Mouse (Mus musculus): ENCODE data around the gene Golm1. TPM values are rescaled to one million over a fixed set of nuclear protein-coding genes. Genes with fewer than 3 reads are reported as not detected.

Gene Golm1
- polyA plus RNA-seq, 1 experiment from 2014 or later, result 38.0 TPM

DNA sequence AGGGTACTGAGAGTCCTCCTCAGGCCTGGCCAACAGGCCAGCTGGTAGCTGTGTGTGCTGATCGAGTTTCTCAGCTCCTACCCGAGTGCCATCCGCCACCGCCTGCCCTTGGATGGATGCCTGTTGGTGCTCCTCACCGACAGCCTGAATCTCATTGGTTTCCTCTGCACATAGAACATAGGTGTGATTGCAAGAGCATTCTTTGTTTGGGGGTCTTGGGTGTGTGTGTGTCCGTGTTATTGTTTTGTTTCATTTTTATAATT lies 35.5 kb downstream of the Golm1 start:
- Histone ChIP-seq H3K4me1 (no peaks in the 10 kb centered on the region), H3K36me3 (peaks cover 22% of the 10 kb centered on the region), H3K4me2 (no peak overlapping the region), H3K9ac (no peak overlapping the region), H3K9me3 (no peaks in the 10 kb centered on the region), H3K27ac (no peak overlapping the region), H3K4me3 (no peak overlapping the region), H3K27me3 (no peaks in the 10 kb centered on the region)
- WGBS, result 82% methylated on average over 6 of the region's 6 CpGs
- no peak for ATAC-seq (ENCODE audit: borderline replicate concordance, extremely low read depth, low FRiP score, low TSS enrichment)

DNA sequence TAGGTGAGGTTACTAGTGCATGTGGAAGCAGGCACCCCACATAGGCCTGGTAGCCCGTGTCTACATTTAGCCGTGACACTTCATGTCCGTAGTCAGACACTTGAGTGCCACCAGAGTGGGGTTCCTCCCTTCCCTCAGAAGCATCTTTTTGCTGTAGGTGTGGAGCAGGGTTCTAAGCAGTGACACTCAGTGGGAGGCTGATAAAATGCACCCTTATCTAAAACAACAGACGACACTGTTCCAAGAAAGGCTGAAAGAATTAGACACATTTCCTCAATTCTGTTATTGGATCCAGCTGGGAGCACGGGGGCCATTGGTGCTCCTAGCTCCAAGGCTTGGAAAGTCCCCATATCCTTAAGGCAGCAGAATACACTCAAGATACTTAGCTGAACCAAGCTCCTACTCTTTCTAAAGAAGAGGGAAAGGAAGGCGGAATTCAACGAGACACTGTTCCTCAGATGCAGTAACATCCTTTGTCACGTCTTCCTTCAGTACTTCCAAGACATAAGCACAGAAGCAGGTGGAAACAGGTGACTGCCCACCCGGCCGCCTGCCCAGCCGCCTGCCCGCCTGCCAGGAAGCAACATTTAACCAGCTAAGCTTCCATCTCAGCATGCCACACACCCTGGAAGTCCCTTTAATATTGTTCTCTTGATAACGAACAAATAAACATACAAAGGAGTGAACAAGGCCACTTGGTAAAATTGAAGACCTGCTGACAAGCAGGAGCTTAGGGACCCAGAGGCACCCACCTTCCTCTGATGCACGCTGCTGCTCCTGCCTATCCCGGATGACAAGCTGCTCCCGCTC lies 36.0 kb downstream of the Golm1 start:
- Histone ChIP-seq H3K9me3 (no peaks in the 10 kb centered on the region), H3K4me1 (no peaks in the 10 kb centered on the region), H3K4me3 (no peak overlapping the region), H3K27me3 (no peaks in the 10 kb centered on the region), H3K36me3 (peaks cover 25% of the 10 kb centered on the region), H3K9ac (no peak overlapping the region), H3K4me2 (no peak overlapping the region), H3K27ac (no peak overlapping the region)
- no peak for ATAC-seq (ENCODE audit: borderline replicate concordance, extremely low read depth, low FRiP score, low TSS enrichment)
- whole genome bisulfite sequencing, result 77% methylated on average over 16 of the region's 16 CpGs

DNA sequence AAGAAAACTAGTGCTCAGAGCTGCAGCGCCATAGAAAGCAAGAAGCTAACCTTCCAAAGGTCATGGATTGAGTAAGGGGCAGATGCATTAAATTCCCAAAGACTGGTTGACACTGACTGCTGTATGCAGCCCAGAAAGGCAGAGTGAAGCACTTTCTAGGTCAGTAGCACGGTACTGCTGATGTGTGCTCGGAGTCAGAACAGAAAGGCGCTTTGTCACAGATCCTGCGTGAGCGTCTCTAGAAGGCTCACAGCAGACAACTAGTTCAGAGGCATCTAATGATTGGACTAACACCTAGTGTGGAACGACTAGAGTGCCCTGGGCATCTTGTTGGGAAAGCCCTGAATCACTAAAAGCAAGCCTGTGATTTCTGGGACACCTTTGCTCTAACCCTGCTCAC lies 37.8 kb downstream of the Golm1 start:
- Histone ChIP-seq H3K4me3 (no peak overlapping the region), H3K36me3 (peaks cover 42% of the 10 kb centered on the region), H3K9me3 (no peaks in the 10 kb centered on the region), H3K4me2 (no peak overlapping the region), H3K27ac (no peak overlapping the region), H3K4me1 (no peaks in the 10 kb centered on the region), H3K9ac (no peak overlapping the region), H3K27me3 (no peaks in the 10 kb centered on the region)
- 92% methylated on average over 7 of the region's 7 CpGs for WGBS
- no peak for ATAC-seq (ENCODE audit: borderline replicate concordance, extremely low read depth, low FRiP score, low TSS enrichment)

DNA sequence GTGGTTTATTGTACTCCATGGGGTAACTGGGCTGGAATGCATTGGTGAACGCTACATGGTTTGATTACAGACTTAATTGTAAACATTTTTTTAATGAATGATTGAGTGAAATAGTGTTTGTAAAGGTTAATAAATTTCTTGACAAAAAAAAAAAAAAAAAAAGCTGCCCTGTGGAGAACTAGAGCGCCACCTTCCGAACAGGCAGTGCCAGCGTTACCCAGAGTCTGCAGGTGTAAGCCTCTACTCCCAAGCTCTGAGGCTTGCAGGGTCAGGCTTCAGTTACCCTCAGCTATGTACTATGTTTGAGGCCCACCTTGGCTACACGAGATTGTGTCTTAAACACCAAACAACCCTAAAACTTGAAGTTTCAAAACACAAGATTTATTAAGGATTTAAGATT lies 41.0 kb downstream of the Golm1 start:
- no peak overlapping the region for H3K4me3 ChIP-seq
- H3K4me2 ChIP-seq, result no peak overlapping the region
- H3K9ac ChIP-seq, result no peak overlapping the region
- H3K4me1 ChIP-seq, result no peaks in the 10 kb centered on the region
- H3K9me3 ChIP-seq, result no peaks in the 10 kb centered on the region
- no peak for ATAC-seq (ENCODE audit: borderline replicate concordance, extremely low read depth, low FRiP score, low TSS enrichment)
- no peaks in the 10 kb centered on the region for H3K27me3 ChIP-seq
- 66% methylated on average over 5 of the region's 5 CpGs for WGBS
- no peak overlapping the region for H3K27ac ChIP-seq
- H3K36me3 ChIP-seq, result peaks cover 74% of the 10 kb centered on the region

DNA sequence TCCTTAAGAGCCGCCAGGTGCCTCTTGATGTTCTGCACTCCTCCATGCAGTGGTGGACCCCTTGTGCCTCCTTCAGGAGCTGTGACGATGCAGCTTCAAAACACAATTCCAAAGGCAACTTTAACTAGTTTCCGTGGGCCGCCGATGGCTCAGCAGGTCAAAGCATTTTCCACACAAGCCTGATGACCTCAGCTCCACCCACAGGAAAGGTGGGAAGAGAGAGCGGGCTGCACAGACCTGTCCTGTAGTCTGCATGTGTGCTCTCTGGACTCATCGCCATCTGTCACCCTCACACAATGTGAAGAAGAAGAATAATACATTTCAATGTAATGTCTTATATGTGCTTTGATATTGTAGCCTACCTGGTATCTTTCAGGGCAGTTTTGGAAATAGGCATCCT lies 48.9 kb downstream of the Golm1 start:
- H3K9me3 ChIP-seq, result no peaks in the 10 kb centered on the region
- H3K4me1 ChIP-seq, result no peaks in the 10 kb centered on the region
- H3K4me2 ChIP-seq, result no peak overlapping the region
- no peak overlapping the region for H3K27ac ChIP-seq
- peaks cover 74% of the 10 kb centered on the region for H3K36me3 ChIP-seq
- no peak for ATAC-seq (ENCODE audit: borderline replicate concordance, extremely low read depth, low FRiP score, low TSS enrichment)
- H3K27me3 ChIP-seq, result no peaks in the 10 kb centered on the region
- no peak overlapping the region for H3K9ac ChIP-seq
- no peak overlapping the region for H3K4me3 ChIP-seq
- 85% methylated on average over 7 of the region's 7 CpGs for WGBS

DNA sequence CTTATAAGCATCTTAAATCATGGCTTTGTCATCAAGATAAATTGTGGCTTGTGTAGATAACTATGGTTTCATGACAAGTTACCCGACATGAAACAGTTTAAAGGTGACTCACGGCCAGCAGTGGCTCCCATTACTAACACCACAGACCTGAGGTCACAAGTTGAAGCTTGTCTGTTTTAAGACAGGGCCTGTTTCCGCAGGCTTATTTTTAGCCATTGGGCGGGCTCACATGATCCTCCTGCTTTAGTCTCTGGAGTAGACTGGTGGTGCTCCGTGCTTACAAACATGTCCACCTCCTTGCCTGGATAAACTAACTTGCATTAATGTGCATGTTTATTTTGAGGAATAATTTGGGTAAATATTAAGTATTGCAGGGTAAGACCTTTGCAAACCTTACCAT lies 50.7 kb downstream of the Golm1 start:
- Histone ChIP-seq H3K4me1 (no peaks in the 10 kb centered on the region), H3K4me3 (no peak overlapping the region), H3K27me3 (no peaks in the 10 kb centered on the region), H3K9me3 (no peaks in the 10 kb centered on the region), H3K4me2 (no peak overlapping the region), H3K27ac (no peak overlapping the region), H3K36me3 (peaks cover 73% of the 10 kb centered on the region), H3K9ac (no peak overlapping the region)
- no peak for ATAC-seq (ENCODE audit: borderline replicate concordance, extremely low read depth, low FRiP score, low TSS enrichment)
- WGBS, result 70% methylated on average over 5 of the region's 5 CpGs

DNA sequence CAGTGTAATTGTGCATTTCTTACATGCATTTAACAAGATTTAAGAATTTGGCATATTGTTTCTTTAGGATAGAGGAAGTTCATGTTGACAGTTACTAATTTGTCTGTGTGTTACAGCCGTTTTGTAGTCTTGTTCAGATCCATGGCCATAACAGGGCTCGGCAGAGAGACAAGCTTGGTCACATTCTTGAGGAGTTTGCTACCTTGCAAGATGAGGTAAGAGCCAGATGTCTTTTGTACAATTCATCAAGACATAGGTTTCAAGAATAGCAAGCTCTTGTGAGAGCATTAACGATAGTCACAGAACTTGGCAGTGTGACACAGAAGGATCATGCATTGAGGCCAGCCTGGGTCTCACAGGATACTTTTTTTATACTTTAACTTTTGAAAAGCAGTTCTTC lies 51.2 kb downstream of the Golm1 start:
- no peak for ATAC-seq (ENCODE audit: borderline replicate concordance, extremely low read depth, low FRiP score, low TSS enrichment)
- Histone ChIP-seq H3K4me3 (no peak overlapping the region), H3K27ac (no peak overlapping the region), H3K4me1 (no peaks in the 10 kb centered on the region), H3K36me3 (peaks cover 69% of the 10 kb centered on the region), H3K4me2 (no peak overlapping the region), H3K27me3 (no peaks in the 10 kb centered on the region), H3K9ac (no peak overlapping the region), H3K9me3 (no peaks in the 10 kb centered on the region)
- WGBS, result 62% methylated on average over 3 of the region's 3 CpGs

DNA sequence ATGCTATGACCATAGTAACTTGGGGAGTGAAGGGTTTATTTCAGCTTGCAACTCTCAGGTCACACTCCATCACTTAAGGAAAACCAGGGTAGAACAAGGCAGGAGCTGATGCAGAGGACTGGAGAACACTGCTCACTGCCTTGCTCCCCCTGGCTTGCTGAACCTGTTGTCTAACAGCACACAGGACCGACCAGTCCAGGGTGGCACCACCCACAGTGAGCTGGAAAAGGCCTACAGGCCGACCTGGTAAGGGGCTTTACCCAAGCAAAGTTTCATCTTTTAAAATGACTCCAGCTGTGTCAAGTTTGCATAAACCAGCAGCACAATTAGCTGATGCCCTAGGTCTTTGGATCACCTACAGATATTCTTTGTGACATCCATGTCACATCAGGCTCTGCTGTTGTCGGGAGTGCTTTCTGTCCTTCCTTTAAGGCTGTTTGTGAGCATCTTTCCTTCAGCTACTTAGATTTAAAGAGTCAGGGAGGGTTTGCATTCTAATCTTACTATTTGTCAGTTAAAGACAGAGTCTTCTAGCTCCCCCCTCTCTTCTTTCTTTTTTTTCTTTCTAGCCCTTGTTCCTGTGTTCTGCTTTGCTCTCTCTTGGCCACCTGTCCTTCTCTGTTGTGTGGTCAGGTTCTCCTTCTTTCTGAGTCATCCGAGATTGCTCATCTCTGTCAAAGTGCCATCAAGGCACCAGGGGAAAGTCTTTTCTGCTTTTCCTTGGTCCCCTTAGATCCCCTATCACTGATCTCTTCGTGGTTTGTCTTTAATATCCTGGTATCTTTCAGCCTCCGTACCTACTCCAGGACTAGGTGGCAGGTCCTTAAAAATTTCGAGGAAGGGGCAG lies 53.7 kb downstream of the Golm1 start:
- H3K36me3 ChIP-seq, result peaks cover 72% of the 10 kb centered on the region
- no peak overlapping the region for H3K4me2 ChIP-seq
- H3K9ac ChIP-seq, result no peak overlapping the region
- H3K4me1 ChIP-seq, result no peaks in the 10 kb centered on the region
- no peak overlapping the region for H3K27ac ChIP-seq
- WGBS, result 84% methylated on average over 7 of the region's 7 CpGs
- no peaks in the 10 kb centered on the region for H3K9me3 ChIP-seq
- no peaks in the 10 kb centered on the region for H3K27me3 ChIP-seq
- no peak overlapping the region for H3K4me3 ChIP-seq
- no peak for ATAC-seq (ENCODE audit: borderline replicate concordance, extremely low read depth, low FRiP score, low TSS enrichment)

DNA sequence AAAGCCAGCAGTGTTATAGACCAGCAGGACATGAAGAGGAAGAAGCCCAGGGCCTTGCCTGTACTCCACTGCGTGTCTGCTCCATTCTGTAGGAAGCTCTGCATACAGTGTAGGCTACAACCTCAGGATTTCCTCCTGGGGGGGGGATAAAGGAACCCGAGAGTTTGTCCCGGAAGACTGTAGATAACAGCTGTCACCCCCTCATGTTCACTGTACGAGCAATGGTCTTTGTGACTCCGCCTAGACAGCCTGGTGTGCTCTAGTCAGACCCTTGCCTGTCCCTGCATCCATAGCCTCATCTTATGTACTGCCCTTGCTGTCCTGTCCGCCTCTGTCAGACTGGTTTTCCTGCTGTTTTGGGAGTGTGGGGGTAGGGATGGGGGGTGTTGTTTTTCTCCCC lies 57.1 kb downstream of the Golm1 start:
- Histone ChIP-seq H3K9ac (no peak overlapping the region), H3K4me2 (no peak overlapping the region)

DNA sequence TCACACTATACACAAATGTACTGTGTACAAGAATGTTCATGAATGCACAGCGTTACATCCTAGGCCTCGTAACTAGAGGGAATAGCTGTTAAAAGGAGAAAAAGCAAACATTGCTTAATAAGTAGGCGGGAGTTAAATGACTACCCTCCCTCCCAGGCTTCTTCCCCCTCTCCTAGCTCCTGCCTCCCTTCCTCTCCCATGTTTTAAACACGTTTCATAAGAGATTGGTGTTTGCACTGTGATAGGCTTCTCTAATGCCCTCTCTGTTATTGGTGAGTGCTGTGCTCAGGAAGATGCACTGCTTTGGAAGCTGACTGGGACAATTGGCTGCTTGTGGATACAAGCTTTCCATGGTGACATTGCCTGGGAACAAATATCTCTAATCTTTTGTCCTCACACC lies 60.1 kb downstream of the Golm1 start:
- H3K9ac ChIP-seq, result no peak overlapping the region
- no peaks in the 10 kb centered on the region for H3K4me1 ChIP-seq
- no peak overlapping the region for H3K4me2 ChIP-seq
- no peak overlapping the region for H3K4me3 ChIP-seq
- H3K27ac ChIP-seq, result no peak overlapping the region
- H3K36me3 ChIP-seq, result peaks cover 52% of the 10 kb centered on the region
- no peak for ATAC-seq (ENCODE audit: borderline replicate concordance, extremely low read depth, low FRiP score, low TSS enrichment)
- WGBS, result 63% methylated on average over 4 of the region's 4 CpGs
- H3K9me3 ChIP-seq, result no peaks in the 10 kb centered on the region
- no peaks in the 10 kb centered on the region for H3K27me3 ChIP-seq

More for the DNA sequence above, 57.1 kb downstream of the Golm1 start:
- no peaks in the 10 kb centered on the region for H3K9me3 ChIP-seq
- H3K36me3 ChIP-seq, result peaks cover 60% of the 10 kb centered on the region
- WGBS, result 74% methylated on average over 6 of the region's 6 CpGs
- no peak for ATAC-seq (ENCODE audit: borderline replicate concordance, extremely low read depth, low FRiP score, low TSS enrichment)
- H3K4me1 ChIP-seq, result no peaks in the 10 kb centered on the region
- no peaks in the 10 kb centered on the region for H3K27me3 ChIP-seq
- H3K4me3 ChIP-seq, result no peak overlapping the region
- H3K27ac ChIP-seq, result no peak overlapping the region

DNA sequence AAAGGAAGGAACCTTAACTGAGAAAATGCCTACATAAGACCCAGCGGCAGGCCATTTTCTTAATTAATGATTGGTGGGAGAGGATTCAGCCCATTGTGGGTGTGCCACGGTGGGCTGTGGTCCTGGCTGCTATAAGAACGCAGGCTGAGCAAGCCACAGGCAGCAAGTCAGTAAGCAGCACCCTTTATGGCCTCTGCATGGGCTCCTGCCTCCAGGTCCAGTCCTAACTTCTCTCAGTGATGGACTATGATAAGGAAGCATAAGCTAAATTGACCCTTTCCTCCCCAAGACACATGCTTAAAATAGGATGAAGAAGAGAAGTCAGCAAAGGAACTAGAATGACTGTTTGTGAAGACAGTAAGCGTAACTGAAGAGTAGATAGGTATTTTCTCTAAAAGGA lies 60.5 kb downstream of the Golm1 start:
- WGBS, result 90% methylated on average over 4 of the region's 4 CpGs
- no peak for ATAC-seq (ENCODE audit: borderline replicate concordance, extremely low read depth, low FRiP score, low TSS enrichment)
- Histone ChIP-seq H3K27me3 (no peaks in the 10 kb centered on the region), H3K36me3 (peaks cover 53% of the 10 kb centered on the region), H3K27ac (no peak overlapping the region), H3K9me3 (no peaks in the 10 kb centered on the region), H3K4me3 (no peak overlapping the region), H3K4me2 (no peak overlapping the region), H3K4me1 (no peaks in the 10 kb centered on the region), H3K9ac (no peak overlapping the region)

DNA sequence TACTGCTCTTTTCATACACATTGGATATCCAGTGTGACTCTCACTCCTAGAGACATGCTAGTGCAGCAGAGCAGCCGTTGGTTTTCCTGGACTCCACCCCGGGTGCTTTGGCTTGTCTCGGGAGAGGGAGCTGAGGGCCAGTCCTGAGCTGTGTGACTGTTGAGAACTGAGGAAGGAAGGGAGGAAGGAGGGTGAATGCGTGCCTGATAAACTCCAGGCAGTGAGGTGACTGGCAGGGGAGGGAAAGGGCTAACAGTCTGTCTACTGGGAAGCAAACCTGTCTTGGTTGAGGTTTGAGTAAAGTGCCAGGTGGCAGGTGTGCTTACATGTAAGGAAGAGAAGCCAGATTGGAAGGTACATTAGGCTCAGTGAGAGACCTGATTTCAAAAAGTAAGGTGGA lies 61.7 kb downstream of the Golm1 start:
- Histone ChIP-seq H3K9ac (no peak overlapping the region), H3K27ac (no peak overlapping the region), H3K4me2 (no peak overlapping the region), H3K4me1 (no peaks in the 10 kb centered on the region), H3K27me3 (no peaks in the 10 kb centered on the region), H3K4me3 (no peak overlapping the region), H3K9me3 (no peaks in the 10 kb centered on the region), H3K36me3 (peaks cover 57% of the 10 kb centered on the region)
- ATAC-seq (ENCODE audit: borderline replicate concordance, extremely low read depth, low FRiP score, low TSS enrichment), result no peak
- WGBS, result 73% methylated on average over 4 of the region's 4 CpGs

Measured in lung, embryonic 15.5 days (tissue).